Mouse (Mus musculus): ENCODE results near the gene Gm44503.

DNA sequence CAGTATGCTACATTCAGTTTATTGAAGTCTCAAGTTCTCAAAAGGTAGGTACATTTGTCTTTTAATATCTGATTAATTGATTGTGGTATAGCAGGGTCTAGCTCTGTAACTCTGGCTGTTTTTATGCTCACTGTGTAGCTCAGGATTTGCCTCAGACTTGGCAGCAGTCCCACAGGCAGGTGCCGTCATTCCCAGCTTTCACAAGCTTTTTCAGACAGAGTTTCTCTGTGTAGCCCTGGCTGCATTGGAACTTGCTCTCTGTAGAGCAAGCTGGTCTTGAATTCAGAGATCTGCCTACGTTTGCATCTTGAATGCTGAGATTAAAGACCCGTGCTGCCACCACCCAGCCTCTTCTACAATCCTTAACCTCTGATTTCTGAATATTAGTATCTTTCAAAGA is 43.5 kb downstream of the Gm44503 start:
- TF ChIP-seq EP300 (IDR thresholded peaks at IDR 0.05; ENCODE audit: low read depth) (no peak), CTCF (IDR thresholded peaks at IDR 0.05; ENCODE audit: low read depth) (no peak)
